In genomic region chr11:120012702-120013101, GRCm38 (mm10) we compare ENCODE assay signal across 9 mouse cellular contexts. TPM values are rescaled to one million over a fixed set of nuclear protein-coding genes. Genes with fewer than 3 reads are reported as not detected.
DNase-seq lines count a peak whose midpoint lies in the region; ATAC-seq and TF ChIP-seq lines count a peak whose summit lies in the region.
"Had no signal": no experiment of that assay in that cellular context is flagged by ENCODE, and none has a peak within 500 bp of the region (broad histone marks: within the 10 kb centered on the region; RNA-seq: fewer than 3 reads in every experiment).

No protein-coding gene starts in this region.

- peak overlapping the region; percentile 66; the same call in 1 of the 2 replicates for H3K9ac ChIP-seq in heart, embryonic 13.5 days
- no peak overlapping the region for H3K9ac ChIP-seq in heart, adult 2 months (ENCODE audit: low read depth, low read length)
- no peak overlapping the region for H3K9ac ChIP-seq in neural tube, embryonic 11.5 days (ENCODE audit: low read length)
- H3K9ac ChIP-seq in hindbrain, embryonic 15.5 days = no peak overlapping the region

- TF ChIP-seq CTCF in heart, adult 2 months (IDR thresholded peaks at IDR 0.05) = no peak; the same call in 1 of the 2 replicates

- peaks cover 45% of the 10 kb centered on the region for H3K27me3 ChIP-seq in heart, embryonic 13.5 days (replicated peaks)
- no peaks in the 10 kb centered on the region for H3K27me3 ChIP-seq in heart, adult 2 months (ENCODE audit: control insufficient read depth, insufficient read depth, low read length)
- H3K27me3 ChIP-seq in neural tube, embryonic 11.5 days (ENCODE audit: control insufficient read depth, insufficient read depth, low read length) = no peaks in the 10 kb centered on the region
- no peaks in the 10 kb centered on the region for H3K27me3 ChIP-seq in hindbrain, embryonic 15.5 days

- H3K27ac ChIP-seq in heart, embryonic 13.5 days (replicated peaks) = no peak overlapping the region
- no peak overlapping the region for H3K27ac ChIP-seq in heart, adult 2 months
- H3K27ac ChIP-seq in neural tube, embryonic 11.5 days (ENCODE audit: low read depth, low read length) = no peak overlapping the region
- no peak overlapping the region for H3K27ac ChIP-seq in hindbrain, embryonic 15.5 days (replicated peaks)

- H3K4me3 ChIP-seq in heart, embryonic 13.5 days = no peak overlapping the region
- no peak overlapping the region for H3K4me3 ChIP-seq in heart, adult 2 months
- no peak overlapping the region for H3K4me3 ChIP-seq in neural tube, embryonic 11.5 days (ENCODE audit: low read depth, low read length)
- H3K4me3 ChIP-seq in hindbrain, embryonic 15.5 days = no peak overlapping the region

- no peak for TF ChIP-seq POLR2A in heart, adult 2 months (IDR thresholded peaks at IDR 0.05; ENCODE audit: insufficient read depth, low read depth, low read length)

- DNase-seq in heart, adult 2 months = no peak
- DNase-seq in neural tube, embryonic 11.5 days (ENCODE audit: low spot score) = no peak
- no peak for DNase-seq in neural tube, embryonic 10.5 days (ENCODE audit: extremely low spot score, low spot score)
- DNase-seq in spleen, postnatal 14 days (ENCODE audit: low spot score in 2 of 2) = no peak
- no peak for DNase-seq in urinary bladder, adult 2 months (ENCODE audit: low spot score)

- intact Hi-C loops in heart, adult 2 months (cut with DNase I) = loop anchor here (1.0 kb wide), 2 partner anchors 53 to 88 kb away; no protein-coding TSS in a partner anchor

- no peaks in the 10 kb centered on the region for H3K9me3 ChIP-seq in heart, embryonic 13.5 days
- H3K9me3 ChIP-seq in neural tube, embryonic 11.5 days (ENCODE audit: control insufficient read depth, low read length) = no peaks in the 10 kb centered on the region
- no peaks in the 10 kb centered on the region for H3K9me3 ChIP-seq in hindbrain, embryonic 15.5 days
- H3K9me3 ChIP-seq: megakaryocyte, embryonic 14.5 days had no signal

- 72% methylated on average over 13 of the region's 13 CpGs for WGBS in heart, embryonic 13.5 days
- WGBS in heart, adult 2 months = 88% methylated on average over 13 of the region's 13 CpGs
- WGBS in neural tube, embryonic 11.5 days = 89% methylated on average over 13 of the region's 13 CpGs
- 78% methylated on average over 13 of the region's 13 CpGs for WGBS in hindbrain, embryonic 15.5 days

- no peaks in the 10 kb centered on the region for H3K36me3 ChIP-seq in heart, embryonic 13.5 days
- no peaks in the 10 kb centered on the region for H3K36me3 ChIP-seq in heart, adult 2 months (ENCODE audit: control insufficient read depth, insufficient read depth, low read length)
- H3K36me3 ChIP-seq in neural tube, embryonic 11.5 days (ENCODE audit: control insufficient read depth, insufficient read depth, low read length) = no peaks in the 10 kb centered on the region
- H3K36me3 ChIP-seq in hindbrain, embryonic 15.5 days = peaks cover 29% of the 10 kb centered on the region; the same call in 1 of the 2 replicates

- H3K79me2 ChIP-seq in heart, adult 2 months (replicated peaks; ENCODE audit: control insufficient read depth, insufficient read depth, low read length) = no peaks in the 10 kb centered on the region

- H3K4me1 ChIP-seq in heart, embryonic 13.5 days = peaks cover 31% of the 10 kb centered on the region
- H3K4me1 ChIP-seq in heart, adult 2 months (ENCODE audit: control insufficient read depth, insufficient read depth, low read length) = peaks cover 3% of the 10 kb centered on the region
- H3K4me1 ChIP-seq in neural tube, embryonic 11.5 days (ENCODE audit: control insufficient read depth, insufficient read depth, low read length) = peaks cover 4% of the 10 kb centered on the region; the same call in 1 of the 2 replicates
- peaks cover 19% of the 10 kb centered on the region for H3K4me1 ChIP-seq in hindbrain, embryonic 15.5 days (replicated peaks)

- no peak for ATAC-seq in heart, embryonic 13.5 days (ENCODE audit: extremely low read depth, insufficient number of reproducible peaks, low FRiP score, low TSS enrichment)
- ATAC-seq in neural tube, embryonic 11.5 days (ENCODE audit: insufficient read depth, low FRiP score, low TSS enrichment) = peak; percentile 40; the same call in 1 of the 2 replicates
- peak; percentile 14; the same call in 1 of the 2 replicates for ATAC-seq in hindbrain, embryonic 15.5 days (ENCODE audit: low FRiP score, low read depth)
- ATAC-seq in erythroid progenitor cell, adult 5-6 weeks (replicated peaks; ENCODE audit: low FRiP score, poor library complexity, severe bottlenecking) = no peak

- no peak for TF ChIP-seq EP300 in heart, adult 2 months (IDR thresholded peaks at IDR 0.05; ENCODE audit: insufficient read depth, low read depth, low read length)

- H3K4me2 ChIP-seq in heart, embryonic 13.5 days = no peak overlapping the region
- H3K4me2 ChIP-seq in neural tube, embryonic 11.5 days (ENCODE audit: low read depth) = no peak overlapping the region
- H3K4me2 ChIP-seq in hindbrain, embryonic 15.5 days = no peak overlapping the region

RNA-seq across cellular contexts. Expression of gene Aatk, which starts 34.3 kb away (rescaled TPM):
- polyA plus RNA-seq in heart, embryonic 13.5 days (2015; fragmentation: Nextera tagmentation; extraction: Ambion mirVana) = 0.33 and 0.55 TPM in 2 replicates
- 1 to 10 TPM; 3.6 to 4.7 TPM for total RNA-seq in heart, adult 2 months (2021)
- 10.3 and 12.1 TPM in 2 replicates for polyA plus RNA-seq in heart, adult 2 months (2012; rRNA removed)
- polyA plus RNA-seq in neural tube, embryonic 11.5 days (2014; fragmentation: Nextera tagmentation; extraction: Ambion mirVana) = 3.0 and 5.1 TPM in 2 replicates
- polyA plus RNA-seq in hindbrain, embryonic 15.5 days (2015; fragmentation: Nextera tagmentation; extraction: Ambion mirVana) = 45.7 and 47.5 TPM in 2 replicates
- 15.2 and 15.3 TPM in 2 replicates for polyA plus RNA-seq in urinary bladder, adult 2 months (2012; rRNA removed)
- 0.84 and 1.4 TPM in 2 replicates for total RNA-seq in erythroid progenitor cell, adult 5-6 weeks (2015; ENCODE audit: low replicate concordance)
- 0.26 and 0.53 TPM in 2 replicates for total RNA-seq in erythroid progenitor cell, adult 5-6 weeks (2017; ENCODE audit: low replicate concordance)

Comparison
In these comparisons a context has a peak if more than half of its experiments do, and no peak if none do; other contexts are left out.
1. ATAC-seq: peak in neural tube, embryonic 11.5 days (single experiment) and hindbrain, embryonic 15.5 days (single experiment); none in heart, embryonic 13.5 days (single experiment) and erythroid progenitor cell, adult 5-6 weeks (single experiment).